Mouse (Mus musculus): Measurements from ENCODE around the gene Myrfl.

The Myrfl gene

DNA sequence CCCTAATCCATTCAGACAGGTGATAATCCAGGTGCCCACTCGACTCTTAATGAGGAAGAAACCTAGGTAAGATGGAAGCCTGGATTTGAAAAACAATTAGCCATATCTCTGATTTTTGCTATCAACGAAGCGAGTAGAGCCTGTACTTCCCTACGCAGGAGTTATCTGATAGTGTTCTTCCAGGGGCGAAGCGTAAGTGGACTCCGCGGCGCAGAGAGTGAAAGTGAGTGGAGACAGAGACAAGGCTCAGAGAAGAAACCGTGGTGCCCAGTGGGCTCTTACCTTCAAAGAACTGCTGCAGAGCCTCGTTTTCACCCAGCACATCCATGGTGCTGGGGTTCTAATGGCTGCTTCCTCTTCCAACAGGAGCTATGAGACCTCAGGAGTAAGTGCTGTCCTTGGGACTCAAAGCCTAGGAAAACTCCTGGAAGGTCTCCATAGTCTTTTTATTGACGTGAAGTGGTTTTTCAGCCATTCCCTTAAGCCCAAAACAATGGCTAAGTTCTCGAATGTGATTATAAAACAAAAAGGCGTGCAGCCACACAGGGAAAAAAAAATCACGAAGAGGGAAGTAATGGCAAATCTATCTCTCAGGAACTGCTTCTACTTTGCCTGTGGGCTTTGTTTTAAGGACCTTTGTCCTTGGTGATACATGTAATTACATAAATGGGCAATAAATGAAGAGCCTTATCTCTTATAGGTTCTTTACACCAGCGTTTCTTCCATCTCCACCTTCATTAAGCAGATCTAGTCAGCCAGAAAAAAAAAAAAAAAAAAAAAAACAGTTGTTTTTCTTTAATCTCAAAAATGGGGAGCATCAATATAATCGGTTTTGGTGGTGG lies at the start of gene Myrfl:
TSS of gene Myrfl (minus strand) at position 584 of the 842 bp plus-strand sequence.
- in situ Hi-C loops (cut with MboI, MseI) = no loop called here

- in situ Hi-C loops (cut with MboI, MseI) = no loop called here
Measured at GRCm38 (mm10) chr10:116944940-116945339, 48.2 kb upstream of the Myrfl start.

DNA sequence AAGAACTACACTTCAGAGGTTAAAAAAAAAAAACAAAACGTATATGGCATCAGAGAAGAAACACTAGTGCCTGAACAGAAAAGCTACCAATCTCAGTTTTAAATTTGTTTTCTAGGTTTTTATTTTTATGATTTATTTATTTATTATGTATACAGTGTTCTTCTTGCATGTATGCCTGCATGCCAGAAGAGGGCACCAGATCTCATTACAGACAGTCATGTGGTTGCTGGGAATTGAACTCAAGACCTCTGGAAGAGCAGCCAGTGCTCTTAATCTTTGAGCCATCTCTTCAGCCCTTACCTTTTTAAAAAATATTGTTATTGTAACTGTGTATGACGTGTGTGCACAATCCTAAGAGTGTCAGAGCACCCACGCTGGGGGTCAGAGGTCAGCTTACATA lies 47.4 kb upstream of the Myrfl start:
- in situ Hi-C loops (cut with MboI, MseI) = no loop called here

DNA sequence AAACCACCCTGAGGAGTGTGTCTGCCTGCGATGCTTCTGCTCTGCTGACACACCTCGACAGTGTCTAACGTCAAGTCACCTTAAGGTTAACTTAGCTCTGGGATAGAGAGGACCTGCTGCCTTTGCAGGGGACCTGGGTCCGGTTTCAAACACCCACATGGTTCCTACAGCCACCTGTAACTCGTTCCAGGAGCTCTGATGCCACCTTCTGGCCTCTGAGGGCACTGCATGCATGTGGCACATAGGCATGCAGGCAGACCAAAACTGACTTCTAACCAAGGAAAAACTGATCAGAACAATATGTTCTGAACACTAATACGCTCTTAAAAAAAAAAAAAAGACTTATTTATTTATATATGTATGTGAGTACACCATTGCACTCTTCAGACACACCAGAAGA lies 46.3 kb upstream of the Myrfl start:
- in situ Hi-C loops (cut with MboI, MseI) = no loop called here

DNA sequence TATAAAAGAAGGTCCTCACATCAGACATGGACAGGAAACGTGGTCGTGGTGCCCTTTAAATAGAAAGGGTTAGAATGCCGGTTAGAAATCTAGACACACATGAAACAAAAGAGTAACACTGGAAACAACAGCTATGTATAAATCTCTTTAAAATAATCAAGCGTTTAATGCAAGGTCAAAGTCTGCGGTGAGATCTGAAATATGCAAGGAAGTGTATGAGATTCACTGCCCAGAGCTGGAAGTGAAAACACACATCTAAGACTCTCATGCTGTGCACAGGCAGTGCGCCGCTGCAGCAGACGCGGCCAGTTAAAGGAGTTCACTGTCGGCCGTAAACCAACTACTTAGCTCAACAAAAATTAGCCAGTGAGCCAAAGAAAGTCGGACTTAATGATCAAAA lies 38.3 kb upstream of the Myrfl start:
- in situ Hi-C loops (cut with MboI, MseI) = no loop called here

DNA sequence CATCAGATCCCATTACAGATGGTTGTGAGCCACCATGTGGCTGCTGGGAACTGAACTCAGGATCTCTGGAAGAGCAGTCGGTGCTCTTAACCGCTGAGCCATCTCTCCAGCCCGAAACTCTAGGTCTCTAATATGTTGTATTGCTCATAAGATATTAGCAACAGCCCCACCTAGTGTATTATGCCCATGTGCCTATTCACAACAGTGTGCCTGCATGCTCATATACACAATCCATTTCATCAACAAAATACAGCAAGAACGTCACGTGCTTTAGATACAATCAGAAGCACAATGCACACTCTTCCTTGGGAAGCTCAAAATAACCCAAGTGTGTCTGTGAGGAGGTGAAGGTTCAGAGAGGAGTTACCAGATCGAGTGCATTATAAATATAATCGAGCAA lies 37.1 kb upstream of the Myrfl start:
- in situ Hi-C loops (cut with MboI, MseI) = no loop called here

GRCm38 (mm10) chr10:116932418-116932817 lies 35.7 kb upstream of the Myrfl start:
- in situ Hi-C loops (cut with MboI, MseI) = no loop called here

DNA sequence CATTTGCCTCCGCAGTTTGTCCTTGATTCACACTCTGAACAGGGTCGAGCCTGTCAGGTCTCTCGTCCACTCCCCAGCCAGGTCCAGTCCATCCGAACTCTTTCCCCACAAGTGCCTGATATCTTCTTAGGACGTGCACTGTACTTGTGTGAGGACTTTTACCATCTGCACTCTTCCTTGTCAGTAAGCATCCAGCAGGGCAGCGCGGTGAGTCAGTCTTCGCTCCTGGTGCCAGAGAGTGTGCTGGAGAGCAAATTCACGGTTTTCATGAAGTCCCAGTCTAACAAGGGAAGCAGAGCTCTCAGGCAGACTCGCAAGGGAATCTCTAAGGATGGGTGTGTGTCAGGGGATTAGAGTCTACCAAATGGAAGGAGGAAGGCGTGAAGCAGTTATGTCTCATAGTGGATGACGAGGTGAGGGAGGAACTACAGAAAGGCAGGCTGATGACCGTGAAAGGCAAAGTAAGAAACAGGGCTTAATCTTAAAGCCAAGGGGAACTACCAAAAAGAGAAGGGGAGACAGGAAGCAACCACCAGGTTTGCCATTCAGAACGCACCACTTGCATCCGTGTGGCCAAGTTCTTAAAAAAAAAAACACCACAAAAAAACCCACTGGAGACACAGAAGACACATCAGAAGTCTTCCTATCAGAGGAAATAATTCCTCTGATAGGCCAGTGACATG lies 34.9 kb upstream of the Myrfl start:
- in situ Hi-C loops (cut with MboI, MseI) = no loop called here

- in situ Hi-C loops (cut with MboI, MseI) = no loop called here
Measured at GRCm38 (mm10) chr10:116930936-116931335, 34.2 kb upstream of the Myrfl start.

- in situ Hi-C loops (cut with MboI, MseI) = no loop called here
Measured at GRCm38 (mm10) chr10:116930506-116930905, 33.8 kb upstream of the Myrfl start.

DNA sequence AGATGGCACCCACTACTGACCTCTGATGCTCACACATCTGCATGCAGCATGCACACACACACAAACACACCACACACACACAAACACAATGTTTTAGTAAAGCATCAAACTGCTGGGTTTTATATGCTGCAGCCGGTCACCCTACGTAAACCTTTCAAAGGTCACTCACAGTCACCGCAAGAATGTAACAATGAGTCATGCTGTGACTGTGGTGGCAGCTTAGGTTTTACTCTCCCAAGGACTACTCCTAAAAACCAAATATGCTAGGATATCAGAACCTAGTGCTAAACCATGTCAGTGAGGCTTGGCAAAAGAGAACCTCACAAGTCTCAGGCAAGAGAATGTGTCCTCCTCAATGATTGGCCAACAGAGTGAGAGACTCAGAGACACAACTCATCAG lies 32.1 kb upstream of the Myrfl start:
- in situ Hi-C loops (cut with MboI, MseI) = loop anchor here (10.0 kb wide), 1 partner anchor 1674 kb away; the partner anchor contains the start of gene Tbc1d15

GRCm38 (mm10) chr10:116926428-116927113 lies 29.9 kb upstream of the Myrfl start:
- in situ Hi-C loops (cut with MboI, MseI) = loop anchor here (10.0 kb wide), 1 partner anchor 1672 kb away; the partner anchor contains the start of gene Tbc1d15

DNA sequence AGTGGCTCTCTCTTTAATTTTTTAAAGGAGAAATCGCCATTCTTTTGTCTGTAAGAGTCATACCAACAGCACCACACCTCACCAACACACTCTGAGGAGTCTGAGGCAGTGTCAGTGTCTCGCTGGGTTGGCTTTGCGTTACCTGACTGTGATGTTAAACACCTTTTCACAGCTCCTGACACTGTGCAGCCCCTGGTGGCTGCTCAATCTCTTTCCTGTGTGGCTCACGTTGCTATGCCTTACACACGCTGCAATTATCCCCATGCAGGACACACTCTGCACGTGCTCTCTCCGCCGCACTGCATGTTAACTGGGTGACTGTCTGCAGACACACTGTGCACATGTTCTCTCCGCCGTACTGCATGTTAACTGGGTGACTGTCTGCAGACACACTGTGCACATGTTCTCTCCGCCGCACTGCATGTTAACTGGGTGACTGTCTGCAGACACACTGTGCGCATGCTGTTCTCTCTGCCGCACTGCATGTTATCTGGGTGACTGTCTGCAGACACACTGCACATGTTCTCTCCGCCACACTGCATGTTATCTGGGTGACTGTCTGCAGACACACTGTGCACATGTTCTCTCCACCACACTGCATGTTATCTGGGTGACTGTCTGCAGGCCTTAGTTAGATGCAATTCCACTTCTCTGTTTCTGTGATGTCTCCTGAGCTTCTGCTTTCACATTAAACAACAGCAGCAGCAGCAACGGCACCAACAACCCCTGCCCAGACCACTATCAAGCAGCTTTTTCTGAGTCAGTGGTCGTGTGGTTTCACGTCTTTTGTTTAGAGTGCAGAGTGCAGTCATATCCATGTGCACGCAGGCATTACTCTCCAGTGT lies 27.2 kb upstream of the Myrfl start:
- in situ Hi-C loops (cut with MboI, MseI) = loop anchor here (10.0 kb wide), 1 partner anchor 1669 kb away; the partner anchor contains the start of gene Tbc1d15

- in situ Hi-C loops (cut with MboI, MseI) = loop anchor here (10.0 kb wide), 1 partner anchor 1667 kb away; the partner anchor contains the start of gene Tbc1d15
Measured at GRCm38 (mm10) chr10:116922161-116922560, 25.4 kb upstream of the Myrfl start.

GRCm38 (mm10) chr10:116921416-116921815 lies 24.7 kb upstream of the Myrfl start:
- in situ Hi-C loops (cut with MboI, MseI) = loop anchor here (10.0 kb wide), 1 partner anchor 1667 kb away; the partner anchor contains the start of gene Tbc1d15

DNA sequence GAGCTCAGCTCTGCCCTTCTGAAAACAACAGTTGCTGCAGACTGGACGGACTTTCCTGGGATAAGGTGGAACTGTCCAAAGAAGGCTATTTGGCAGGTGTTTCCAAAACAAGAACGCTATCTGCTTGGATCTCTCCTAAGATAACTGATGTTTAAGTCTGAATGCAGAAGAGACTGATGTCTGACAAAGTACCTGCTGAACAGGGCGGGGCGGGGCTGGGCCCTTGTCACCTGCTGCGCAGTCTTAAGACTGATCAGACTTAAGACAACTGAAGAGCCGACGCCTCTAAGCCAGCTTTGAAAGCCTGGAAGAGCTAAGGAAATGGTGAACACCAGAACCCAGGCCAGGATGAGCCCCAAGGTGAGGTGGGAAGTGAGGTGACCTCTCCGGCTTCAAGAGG lies 23.9 kb upstream of the Myrfl start:
- in situ Hi-C loops (cut with MboI, MseI) = loop anchor here (10.0 kb wide), 1 partner anchor 1666 kb away; the partner anchor contains the start of gene Tbc1d15

- in situ Hi-C loops (cut with MboI, MseI) = loop anchor here (5.0 to 10.0 kb wide), 2 partner anchors 367 to 1665 kb away; partner anchors contain the start of gene Tbc1d15
Measured at GRCm38 (mm10) chr10:116919368-116920317, 22.9 kb upstream of the Myrfl start.

DNA sequence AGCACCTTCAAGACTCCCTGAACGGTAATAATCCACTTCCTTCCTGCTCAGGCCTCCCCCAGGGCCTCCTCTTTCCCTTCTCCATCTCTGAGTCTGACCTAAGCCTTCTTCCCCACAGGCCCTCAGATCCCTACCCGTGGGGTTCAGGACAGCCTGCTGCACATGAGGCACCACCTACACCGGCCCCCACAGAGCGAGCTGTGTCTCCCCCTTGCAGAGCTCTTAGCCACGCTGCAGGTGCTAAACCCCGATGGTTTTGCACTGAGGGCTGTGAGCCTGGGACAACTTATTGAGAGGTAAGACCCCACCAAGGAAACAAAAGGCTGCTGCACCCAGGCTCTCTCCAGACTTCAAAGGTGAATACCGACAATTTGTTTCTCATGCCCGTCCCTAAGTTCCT lies 19.9 kb upstream of the Myrfl start:
- in situ Hi-C loops (cut with MboI, MseI) = loop anchor here (5.0 kb wide), 1 partner anchor 364 kb away; no protein-coding TSS in a partner anchor

DNA sequence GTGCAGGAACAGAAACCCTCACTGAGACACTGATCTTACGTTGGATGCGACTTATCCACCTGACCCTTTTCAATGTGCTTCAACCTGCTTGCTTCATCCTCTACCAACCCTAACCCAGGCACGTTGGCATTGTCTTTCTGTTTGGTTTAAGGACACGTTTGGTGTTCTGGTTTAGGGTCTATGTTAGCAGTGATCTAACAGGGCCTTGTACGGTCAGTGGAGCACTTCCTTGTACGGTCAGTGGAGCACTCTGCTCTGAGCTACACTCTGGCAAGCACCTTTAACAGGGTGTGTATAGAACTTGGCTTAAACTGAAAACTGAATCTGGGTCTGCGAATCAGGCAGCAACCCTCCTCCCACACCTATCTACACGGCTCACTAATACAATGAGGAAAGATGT lies 18.6 kb upstream of the Myrfl start:
- in situ Hi-C loops (cut with MboI, MseI) = loop anchor here (5.0 kb wide), 1 partner anchor 363 kb away; no protein-coding TSS in a partner anchor

GRCm38 (mm10) chr10:116914586-116914985 lies 17.9 kb upstream of the Myrfl start:
- in situ Hi-C loops (cut with MboI, MseI) = no loop called here

Measured in T-helper 1 cell (primary cell).